14 mouse cellular contexts compared by ENCODE assay signal in genomic region chr3:130935302-130935925, GRCm38 (mm10).
A peak's percentile ranks its signal among the peaks of the same experiment; 100 is the strongest.
DNase-seq lines count a peak whose midpoint lies in the region; ATAC-seq lines count a peak whose summit lies in the region.
"Had no signal": no experiment of that assay in that cellular context is flagged by ENCODE, and none has a peak within 500 bp of the region (broad histone marks: within the 10 kb centered on the region; RNA-seq: fewer than 3 reads in every experiment).

No protein-coding gene starts in this region.

- no peaks in the 10 kb centered on the region for H3K9me3 ChIP-seq in limb, embryonic 12.5 days
- no peaks in the 10 kb centered on the region for H3K9me3 ChIP-seq in liver, embryonic 11.5 days (ENCODE audit: control insufficient read depth, low read length)
- H3K9me3 ChIP-seq in hindbrain, embryonic 16.5 days (ENCODE audit: control insufficient read depth, low read length) = no peaks in the 10 kb centered on the region
- H3K9me3 ChIP-seq: forebrain, embryonic 15.5 days had no signal

- intact Hi-C loops in gastrocnemius, postnatal 14 days (cut with DNase I; ENCODE audit: low total_unique reads) = no loop called here

- peak; percentile 49 for DNase-seq in gastrocnemius, postnatal 14 days
- no peak for DNase-seq in gastrocnemius, adult 18-20 months (ENCODE audit: low spot score)
- DNase-seq in layer of hippocampus, postnatal 10 days (ENCODE audit: low spot score in 2 of 2) = peak; percentile 34 to 50
- DNase-seq in layer of hippocampus, postnatal 25 days (ENCODE audit: extremely low spot score in 1 of 2, low spot score in 1 of 2) = no peak
- peak; percentile 12 for DNase-seq in ZHBTc4 (ENCODE audit: low read depth, low spot score)
- no peak for DNase-seq in liver, embryonic 11.5 days (ENCODE audit: low spot score)
- DNase-seq: cerebellum, postnatal 36 days had no signal

- no peaks in the 10 kb centered on the region for H3K36me3 ChIP-seq in limb, embryonic 12.5 days
- no peaks in the 10 kb centered on the region for H3K36me3 ChIP-seq in liver, embryonic 11.5 days (ENCODE audit: control insufficient read depth, insufficient read depth, low read length)
- no peaks in the 10 kb centered on the region for H3K36me3 ChIP-seq in hindbrain, embryonic 16.5 days (ENCODE audit: control insufficient read depth, insufficient read depth, low read length)
- H3K36me3 ChIP-seq: forebrain, embryonic 15.5 days had no signal

- no peaks in the 10 kb centered on the region; the same call in 1 of the 2 replicates for H3K27me3 ChIP-seq in limb, embryonic 12.5 days
- H3K27me3 ChIP-seq in liver, embryonic 11.5 days (replicated peaks; ENCODE audit: control insufficient read depth, insufficient read depth, low read length) = no peaks in the 10 kb centered on the region
- H3K27me3 ChIP-seq in hindbrain, embryonic 16.5 days (replicated peaks; ENCODE audit: control insufficient read depth, insufficient read depth, low read length) = no peaks in the 10 kb centered on the region
- H3K27me3 ChIP-seq: forebrain, embryonic 15.5 days had no signal

- peaks cover 23% of the 10 kb centered on the region for H3K4me1 ChIP-seq in limb, embryonic 12.5 days (replicated peaks)
- no peaks in the 10 kb centered on the region for H3K4me1 ChIP-seq in liver, embryonic 11.5 days (replicated peaks; ENCODE audit: control insufficient read depth, insufficient read depth, low read length)
- no peaks in the 10 kb centered on the region for H3K4me1 ChIP-seq in hindbrain, embryonic 16.5 days (ENCODE audit: control insufficient read depth, insufficient read depth, low read depth, low read length)
- H3K4me1 ChIP-seq: forebrain, embryonic 15.5 days had no signal

- no peak overlapping the region for H3K9ac ChIP-seq in limb, embryonic 12.5 days (replicated peaks)
- no peak overlapping the region for H3K9ac ChIP-seq in liver, embryonic 11.5 days (ENCODE audit: low read depth, low read length)
- H3K9ac ChIP-seq in hindbrain, embryonic 16.5 days (ENCODE audit: low read depth, low read length) = no peak overlapping the region
- H3K9ac ChIP-seq: forebrain, embryonic 15.5 days had no signal

- peak overlapping the region; percentile 19; the same call in 1 of the 2 replicates for H3K4me2 ChIP-seq in limb, embryonic 12.5 days
- no peak overlapping the region for H3K4me2 ChIP-seq in liver, embryonic 11.5 days
- no peak overlapping the region for H3K4me2 ChIP-seq in hindbrain, embryonic 16.5 days (ENCODE audit: low read length)
- H3K4me2 ChIP-seq: forebrain, embryonic 15.5 days had no signal

- peak overlapping the region; percentile 8 for H3K27ac ChIP-seq in limb, embryonic 12.5 days
- H3K27ac ChIP-seq in liver, embryonic 11.5 days (ENCODE audit: low read depth, low read length) = no peak overlapping the region
- H3K27ac ChIP-seq in hindbrain, embryonic 16.5 days (ENCODE audit: low read depth, low read length) = no peak overlapping the region
- H3K27ac ChIP-seq: forebrain, embryonic 15.5 days; left cerebral cortex, adult 2 months; macrophage had no signal

- no peak for ATAC-seq in limb, embryonic 12.5 days (ENCODE audit: insufficient number of reproducible peaks, insufficient read depth, low FRiP score, low TSS enrichment, low read depth)
- ATAC-seq in liver, embryonic 11.5 days (replicated peaks; ENCODE audit: low FRiP score) = no peak
- ATAC-seq in hindbrain, embryonic 16.5 days = no peak
- ATAC-seq: CD4-positive, CD25-positive, alpha-beta regulatory T cell, adult 4 months; forebrain, embryonic 15.5 days had no signal

- WGBS in limb, embryonic 12.5 days = 38% methylated on average over 8 of the region's 8 CpGs
- 56% methylated on average over 8 of the region's 8 CpGs for WGBS in liver, embryonic 11.5 days
- WGBS in hindbrain, embryonic 16.5 days = 69% methylated on average over 8 of the region's 8 CpGs

- no peak overlapping the region for H3K4me3 ChIP-seq in limb, embryonic 12.5 days (replicated peaks)
- no peak overlapping the region for H3K4me3 ChIP-seq in liver, embryonic 11.5 days (ENCODE audit: low read depth, low read length)
- H3K4me3 ChIP-seq in hindbrain, embryonic 16.5 days (ENCODE audit: low read length) = no peak overlapping the region
- H3K4me3 ChIP-seq: forebrain, embryonic 15.5 days; left cerebral cortex, adult 2 months; myocyte had no signal

Comparison
In these comparisons a context has a peak if more than half of its experiments do, and no peak if none do; other contexts are left out.
1. DNase-seq: peak in gastrocnemius, postnatal 14 days (single experiment), layer of hippocampus, postnatal 10 days (2 of 2) and ZHBTc4 (single experiment); none in gastrocnemius, adult 18-20 months (single experiment), layer of hippocampus, postnatal 25 days (0 of 2) and liver, embryonic 11.5 days (single experiment).